Mouse (Mus musculus): ENCODE data around the gene Pax3.

The Pax3 gene

DNA sequence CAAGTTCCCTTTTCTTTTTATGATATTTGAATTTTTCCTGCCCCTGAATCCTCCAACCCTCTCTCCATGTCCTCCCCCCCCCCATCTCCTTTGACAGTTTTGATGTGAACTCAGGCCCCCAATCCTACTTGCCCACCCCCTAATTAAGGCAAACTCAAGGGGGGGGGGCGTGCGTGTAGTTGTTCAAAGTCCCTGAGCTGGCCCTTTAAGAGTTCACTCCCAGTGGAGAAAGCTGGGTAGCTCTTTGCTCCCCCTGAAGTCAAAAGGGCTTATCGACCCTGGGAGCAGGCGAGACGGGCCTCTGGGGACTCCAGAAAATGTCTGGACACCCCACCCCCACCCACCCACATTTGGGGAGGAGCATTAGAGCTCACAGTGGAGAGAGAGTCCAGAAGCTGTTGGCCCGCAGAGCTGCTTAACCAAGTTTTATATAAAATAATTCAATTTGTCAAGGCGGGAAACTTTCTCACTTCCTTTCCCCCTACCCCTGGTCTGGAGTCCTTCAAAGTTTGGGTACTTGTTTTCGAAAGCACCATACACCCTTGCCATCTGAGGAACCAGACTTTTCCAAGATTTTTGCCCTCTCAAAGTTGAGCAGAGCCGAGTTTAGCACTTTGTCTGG lies 1.5 kb upstream of the Pax3 start:
- WGBS: 3% methylated on average over 9 of the region's 9 CpGs

DNA sequence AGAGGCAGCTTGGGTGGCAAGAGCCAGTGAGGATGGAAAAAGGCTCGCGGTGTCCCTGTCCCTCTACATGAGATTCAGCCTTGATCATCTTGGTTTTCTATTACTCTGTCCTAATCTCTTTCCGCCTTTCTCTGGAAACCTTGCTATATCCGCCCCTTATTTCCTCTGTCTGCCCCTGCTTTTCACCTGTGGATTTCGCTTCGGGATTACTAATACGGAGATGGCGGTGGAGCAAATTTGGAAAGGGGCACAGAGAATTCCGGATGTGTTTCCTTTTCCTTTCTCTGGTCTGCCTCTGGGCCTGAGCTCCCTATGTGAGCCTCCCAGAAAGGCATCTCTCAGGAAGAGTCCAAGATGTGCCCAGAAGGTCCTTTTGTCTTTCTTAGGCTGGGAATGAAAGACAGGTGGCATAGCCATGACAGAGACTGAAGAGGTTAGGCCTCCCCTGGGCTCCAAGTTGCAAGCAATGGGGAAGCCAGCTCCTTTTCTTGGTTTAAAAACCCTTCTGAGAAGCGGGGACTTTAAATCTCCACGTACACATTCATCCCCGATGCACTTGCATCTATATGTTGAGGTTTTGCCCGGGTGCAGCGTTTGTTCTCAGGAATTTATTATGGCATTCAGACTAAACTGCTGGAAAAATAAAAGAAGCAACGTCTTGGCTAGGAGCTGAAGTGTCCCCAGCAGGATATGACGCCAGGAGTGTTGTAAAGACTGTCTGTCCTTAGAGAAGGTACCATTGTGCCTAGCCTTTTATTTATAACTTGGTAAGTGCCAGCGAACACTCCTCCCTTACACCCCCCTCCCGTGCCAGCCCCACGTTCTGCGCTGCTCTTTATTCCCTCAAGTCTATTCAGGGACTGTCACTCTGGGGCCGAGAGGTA lies 659 bp upstream of the Pax3 start:
- WGBS: 6% methylated on average over 21 of the region's 21 CpGs

DNA sequence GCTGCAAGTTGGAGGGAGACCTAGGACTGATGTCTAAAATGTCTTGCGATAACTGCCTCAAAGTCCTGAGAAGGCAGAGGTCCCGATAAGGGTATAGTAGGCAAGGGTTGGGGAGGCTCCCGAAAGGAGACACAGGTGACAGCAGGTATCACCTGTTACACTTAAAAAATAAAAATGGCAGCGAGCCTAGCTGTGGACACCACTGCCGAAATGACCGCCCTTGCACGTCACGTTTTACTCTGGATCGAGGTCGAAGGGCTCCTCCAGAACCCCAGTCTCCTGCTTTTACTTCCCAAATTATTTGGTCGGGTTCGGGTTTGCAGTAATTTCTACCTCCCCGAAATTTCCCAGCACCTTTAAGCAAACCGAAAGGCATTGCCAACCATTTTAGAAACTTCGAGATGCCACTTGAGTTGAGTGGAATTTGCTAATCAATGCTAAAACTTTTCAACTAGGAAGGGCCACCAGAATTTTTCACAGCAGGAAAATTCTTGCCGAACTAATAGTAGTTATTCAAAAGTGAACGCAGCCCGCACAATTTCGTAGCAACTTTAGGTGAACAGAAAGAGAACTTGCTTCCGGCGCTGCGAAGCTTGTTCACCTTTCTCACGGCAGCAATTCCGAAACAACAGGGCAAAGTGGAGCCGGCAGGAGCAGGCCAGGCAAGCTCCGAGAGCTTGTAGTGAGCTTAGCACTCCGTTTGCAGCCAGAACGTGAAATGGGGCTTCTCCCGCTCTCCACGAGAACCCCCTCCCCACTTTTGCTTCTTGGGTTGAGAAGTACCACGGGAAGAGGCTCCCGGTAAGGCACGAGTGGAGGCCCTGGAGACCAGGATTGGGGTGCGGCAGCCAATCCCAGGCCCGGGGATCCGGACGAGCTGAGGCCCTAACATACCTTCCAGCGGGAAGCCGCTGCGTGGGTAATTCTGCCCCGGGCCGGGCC lies 892 bp downstream of the Pax3 start:
- 4% methylated on average over 42 of the region's 42 CpGs for WGBS

DNA sequence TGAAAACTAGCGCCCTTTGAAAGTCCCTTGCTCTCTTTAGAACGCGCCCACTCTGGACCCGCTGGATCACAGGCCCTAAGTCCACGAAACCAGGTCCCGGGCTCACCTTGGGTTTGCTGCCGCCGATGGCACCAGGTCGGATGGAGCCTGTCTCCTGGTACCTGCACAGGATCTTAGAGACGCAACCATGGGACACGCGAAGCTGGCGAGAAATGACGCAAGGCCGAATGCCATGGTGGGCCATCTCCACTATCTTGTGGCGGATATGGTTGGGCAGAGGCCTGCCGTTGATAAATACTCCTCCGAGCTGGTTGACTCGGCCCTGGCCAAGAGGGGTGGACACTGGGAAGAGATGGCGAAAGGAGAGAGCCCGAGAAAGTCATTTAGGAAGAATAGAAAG lies 1.8 kb downstream of the Pax3 start:
- WGBS: 5% methylated on average over 21 of the region's 21 CpGs

DNA sequence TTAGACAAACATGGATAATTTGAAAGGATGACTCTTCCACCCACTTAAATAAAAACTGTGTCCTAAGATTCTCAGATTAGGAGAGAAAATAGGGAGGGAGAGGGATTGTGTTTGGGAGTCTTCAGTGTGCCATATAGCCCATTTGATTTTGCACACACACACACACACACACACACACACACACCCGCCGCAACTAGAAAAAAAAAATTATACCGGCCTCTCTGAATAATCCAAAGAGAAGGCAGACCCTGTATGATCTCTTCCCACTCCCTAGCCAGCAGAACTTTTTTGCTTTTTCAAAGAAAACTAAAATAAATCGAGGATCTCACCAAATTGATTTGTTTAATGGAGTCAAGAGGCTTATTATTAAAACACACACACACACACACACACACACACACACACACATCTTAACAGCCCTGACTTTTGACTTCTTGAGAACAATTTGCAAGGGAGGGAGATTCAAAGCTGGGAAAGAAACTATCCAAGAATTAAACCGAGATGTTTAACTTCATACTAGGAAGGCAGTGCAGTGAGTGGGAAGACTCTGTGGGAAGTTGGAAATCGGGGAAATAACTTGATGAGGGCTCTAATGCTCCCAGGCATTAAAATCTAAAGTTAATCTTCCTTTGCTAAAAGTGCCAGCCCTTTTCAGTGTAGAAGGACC lies 2.4 kb downstream of the Pax3 start:
- WGBS: 6% methylated on average over 6 of the region's 6 CpGs

DNA sequence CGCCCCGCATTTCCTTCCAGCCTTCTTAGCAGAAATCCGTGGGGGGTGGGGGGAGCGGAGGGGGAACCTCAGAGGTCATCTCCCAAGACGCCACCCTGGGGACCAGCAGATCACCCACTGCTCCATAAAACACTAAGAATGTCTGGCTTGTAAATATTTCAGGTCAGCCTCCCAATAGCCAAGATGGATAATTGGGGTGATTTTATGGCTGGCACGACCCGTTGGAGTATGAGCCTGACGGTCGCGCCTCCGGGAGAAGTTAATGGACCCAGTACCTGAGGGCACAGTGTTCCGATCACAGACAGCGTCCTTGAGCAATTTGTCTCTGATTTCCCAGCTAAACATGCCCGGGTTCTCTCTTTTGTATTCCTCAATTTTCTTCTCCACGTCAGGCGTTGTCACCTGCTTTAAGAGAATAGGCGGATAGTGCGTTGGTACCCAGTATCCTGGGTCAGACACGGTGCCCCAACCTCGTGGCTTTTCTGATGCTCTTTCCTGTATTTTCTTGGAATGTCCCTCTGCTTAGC lies 3.4 kb downstream of the Pax3 start:
- 7% methylated on average over 20 of the region's 20 CpGs for WGBS

DNA sequence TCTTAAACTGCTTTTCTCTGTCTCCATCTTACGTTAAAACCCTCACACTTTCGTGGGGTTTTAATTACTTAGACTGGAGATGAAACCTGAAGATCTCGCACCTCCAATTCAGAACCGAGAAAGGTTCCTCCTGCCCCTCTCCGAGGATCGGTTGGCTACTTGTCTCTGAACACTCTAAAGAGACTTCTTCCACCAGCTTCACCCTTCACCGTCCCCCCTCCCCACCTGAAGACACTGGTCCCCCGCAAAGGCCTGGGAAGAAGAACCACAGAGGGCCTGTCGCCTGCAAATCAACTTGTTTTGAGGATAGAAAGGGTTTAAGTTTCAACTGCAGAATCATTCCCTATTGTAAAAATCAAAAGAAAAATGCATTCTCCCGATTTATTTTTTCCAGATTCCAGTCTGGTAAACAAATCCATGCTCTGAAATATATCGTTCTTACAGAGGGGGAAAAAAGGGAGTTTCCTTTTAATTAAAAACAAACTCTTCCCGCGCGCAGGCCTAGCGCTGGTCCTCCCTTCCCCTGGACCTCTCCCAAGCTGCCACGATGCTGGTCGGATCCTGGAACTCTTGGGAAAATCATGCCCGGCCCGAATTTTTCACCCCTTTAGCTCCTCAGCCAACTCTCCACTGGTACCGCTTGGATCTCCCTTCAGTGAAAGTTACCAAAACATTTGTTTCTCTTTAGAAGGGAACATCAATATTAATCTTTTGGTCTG lies 4.0 kb downstream of the Pax3 start:
- WGBS: 15% methylated on average over 20 of the region's 20 CpGs

DNA sequence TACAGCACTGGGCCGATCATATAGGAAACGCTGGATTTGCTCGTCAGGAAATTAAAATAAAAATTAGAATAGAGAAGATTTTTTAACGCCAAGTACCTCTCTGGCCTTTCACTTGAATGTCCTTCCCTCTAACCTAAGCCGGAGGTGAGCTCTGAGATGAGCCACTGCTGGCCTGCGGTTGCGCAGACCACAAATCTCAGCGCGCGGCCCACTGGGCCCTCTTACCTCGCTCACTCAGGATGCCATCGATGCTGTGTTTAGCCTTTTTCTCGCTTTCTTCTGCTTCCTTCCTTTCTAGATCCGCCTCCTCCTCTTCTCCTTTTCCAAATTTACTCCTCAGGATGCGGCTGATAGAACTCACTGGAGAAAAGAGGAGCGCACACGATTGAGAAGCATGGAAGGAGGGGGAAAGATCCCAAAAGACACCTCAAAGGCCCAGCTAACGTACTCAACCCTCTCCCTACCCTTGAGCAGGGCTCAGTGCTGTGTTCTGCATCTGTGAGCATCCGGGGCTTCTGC lies 4.7 kb downstream of the Pax3 start:
- WGBS: 25% methylated on average over 19 of the region's 19 CpGs

DNA sequence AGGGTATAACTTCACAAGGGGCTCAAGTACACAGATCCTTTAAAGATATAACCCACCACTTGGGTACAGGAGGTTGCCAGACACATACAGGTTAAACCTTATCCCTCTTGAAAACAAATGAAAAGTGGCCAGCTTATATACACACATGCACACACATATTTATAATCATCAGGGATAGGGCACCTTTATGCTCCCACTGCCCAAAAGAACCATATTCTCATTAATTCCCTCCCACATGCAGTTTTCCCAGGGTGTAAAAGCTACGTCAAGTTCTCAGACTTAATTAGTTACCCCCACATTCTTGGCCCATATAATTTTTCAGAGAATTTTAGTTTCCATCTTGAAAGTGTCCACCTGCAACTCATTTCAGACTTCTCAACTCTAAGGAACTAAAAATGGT lies 5.2 kb downstream of the Pax3 start:
- WGBS: 71% methylated on average over 1 of the region's 1 CpGs

DNA sequence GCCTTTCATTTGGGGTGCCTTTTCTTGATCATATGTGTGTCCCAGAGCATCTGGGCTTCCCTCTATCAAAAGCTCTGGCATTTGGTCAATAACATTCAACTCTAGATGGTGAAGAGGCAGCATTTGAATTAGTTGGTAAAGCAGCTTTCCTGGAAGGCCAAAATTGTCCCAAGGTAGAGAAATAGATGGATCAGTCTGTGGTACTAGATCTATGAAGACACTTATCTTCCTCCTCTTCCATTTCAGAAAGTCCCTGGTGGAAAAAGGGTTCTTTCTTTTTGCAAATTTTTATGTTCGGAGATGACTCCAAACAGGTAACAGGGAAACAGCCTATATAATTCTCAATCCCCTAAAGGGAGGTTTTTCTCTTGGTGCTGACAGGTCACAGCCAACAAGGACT lies 5.6 kb downstream of the Pax3 start:
- 71% methylated on average over 1 of the region's 1 CpGs for WGBS

DNA sequence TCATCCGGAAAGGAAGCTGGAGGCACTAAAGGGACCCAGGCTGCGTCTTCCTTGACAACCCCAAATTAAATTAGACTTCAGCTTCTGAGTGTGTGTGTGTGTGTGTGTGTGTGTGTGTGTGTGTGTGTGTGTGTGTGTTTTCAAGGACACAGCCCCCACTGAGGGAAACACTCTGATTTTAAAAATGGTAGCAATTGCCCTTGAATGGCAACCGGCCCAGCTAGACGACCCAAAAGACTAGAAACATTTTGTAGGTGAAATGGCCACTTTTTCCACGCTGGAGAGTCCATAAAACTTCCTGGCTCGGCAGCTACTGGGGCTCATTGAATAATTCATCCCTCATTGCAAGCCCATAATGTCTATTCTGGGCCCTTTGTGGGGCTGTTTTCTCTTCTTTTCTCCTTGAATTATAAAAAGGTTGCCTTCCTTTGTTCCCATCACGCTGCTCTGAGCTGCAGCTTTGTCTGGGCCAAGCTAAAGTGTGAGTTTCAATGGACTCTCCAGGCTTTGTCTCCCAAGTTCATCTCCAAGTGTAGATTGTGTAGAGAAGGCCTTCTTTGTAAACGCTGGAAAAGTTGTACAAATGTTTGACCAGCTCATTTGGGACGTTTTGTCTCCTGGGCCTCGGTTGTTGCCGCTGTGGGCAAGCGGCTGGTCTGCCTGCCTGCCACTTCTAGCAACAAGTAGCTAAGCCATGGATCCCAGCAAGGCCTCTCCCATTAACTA lies 6.4 kb downstream of the Pax3 start:
- 11% methylated on average over 12 of the region's 12 CpGs for WGBS

DNA sequence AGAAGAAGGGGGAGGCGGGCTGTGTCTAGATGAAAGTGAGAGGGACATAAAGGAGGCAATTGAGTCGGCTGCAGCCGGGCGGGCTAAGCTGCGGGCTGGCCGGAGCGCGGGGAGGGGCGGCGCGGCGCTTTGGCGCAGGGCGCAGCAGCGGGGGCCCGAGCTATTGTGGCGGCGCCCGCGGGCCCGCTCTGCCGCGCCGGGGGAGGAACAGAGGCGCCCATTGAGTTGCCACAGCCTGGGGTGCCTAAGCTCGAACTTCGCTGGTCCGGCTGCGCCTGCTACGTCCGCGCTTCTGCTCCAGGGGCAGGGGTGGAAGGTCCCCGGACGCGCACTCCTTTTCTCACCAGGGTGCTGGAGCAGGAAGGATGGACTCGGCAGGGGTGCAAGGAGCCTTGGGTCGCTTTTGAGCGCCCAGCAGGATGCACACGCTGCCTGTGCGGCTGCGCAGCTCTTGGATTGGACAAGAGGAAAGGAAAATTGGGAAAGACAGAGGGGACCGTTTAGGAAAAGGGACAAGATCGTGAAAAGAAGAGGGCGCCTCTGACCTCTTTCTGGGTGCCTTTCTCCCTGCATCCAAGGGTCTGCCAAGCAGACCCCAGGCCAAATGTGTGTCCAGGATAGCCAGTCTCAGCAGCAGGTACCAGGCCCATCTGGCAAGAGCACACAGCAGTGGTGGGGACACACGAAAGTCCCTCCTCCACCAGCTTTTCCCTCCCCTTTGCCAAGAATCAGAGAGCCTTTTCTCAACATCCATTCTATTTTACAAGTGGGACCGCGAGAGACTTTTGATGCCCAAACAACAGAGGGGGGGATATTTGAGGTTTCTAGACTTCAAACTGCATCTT lies 7.2 kb downstream of the Pax3 start:
- WGBS: 3% methylated on average over 45 of the region's 47 CpGs

DNA sequence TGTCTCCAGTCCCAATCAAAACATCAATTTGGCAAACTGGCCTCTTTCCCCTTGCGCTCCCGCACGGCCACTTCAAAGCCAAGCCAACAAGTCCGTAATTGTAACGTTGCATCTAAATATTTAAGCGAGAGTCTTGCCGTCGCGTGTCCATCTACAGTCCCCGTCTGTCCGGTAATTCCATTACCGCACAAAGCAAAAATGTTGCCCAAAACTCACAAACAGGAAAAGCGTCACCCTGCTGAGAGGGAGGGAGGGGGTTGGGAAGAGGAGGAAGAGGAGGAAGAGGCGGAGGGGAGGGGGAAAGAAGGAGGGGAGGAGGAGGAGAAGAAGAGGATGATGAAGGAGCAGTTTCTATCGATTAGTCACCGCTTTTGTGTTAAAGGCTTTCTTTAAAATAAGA lies 7.9 kb downstream of the Pax3 start:
- WGBS: 2% methylated on average over 16 of the region's 16 CpGs

DNA sequence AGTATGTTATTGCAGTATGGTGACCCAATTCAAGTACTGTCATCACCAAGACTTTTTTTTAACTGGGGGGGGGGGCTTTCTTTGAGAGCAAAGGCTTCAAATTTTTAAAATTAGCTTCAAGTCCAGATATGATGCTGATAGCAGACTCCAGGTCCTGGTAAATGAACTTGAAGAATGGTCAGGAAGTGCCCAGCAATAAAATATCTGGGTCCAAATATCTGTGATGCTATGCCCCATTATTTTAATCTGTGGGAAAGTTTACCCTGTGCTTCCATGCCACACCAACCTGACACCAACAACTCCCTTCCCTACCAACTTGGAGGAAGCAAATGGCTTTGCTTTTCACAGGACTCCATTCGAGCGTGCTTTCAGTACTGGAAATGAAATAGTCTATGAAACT lies 8.6 kb downstream of the Pax3 start:
- 10% methylated on average over 2 of the region's 2 CpGs for WGBS

DNA sequence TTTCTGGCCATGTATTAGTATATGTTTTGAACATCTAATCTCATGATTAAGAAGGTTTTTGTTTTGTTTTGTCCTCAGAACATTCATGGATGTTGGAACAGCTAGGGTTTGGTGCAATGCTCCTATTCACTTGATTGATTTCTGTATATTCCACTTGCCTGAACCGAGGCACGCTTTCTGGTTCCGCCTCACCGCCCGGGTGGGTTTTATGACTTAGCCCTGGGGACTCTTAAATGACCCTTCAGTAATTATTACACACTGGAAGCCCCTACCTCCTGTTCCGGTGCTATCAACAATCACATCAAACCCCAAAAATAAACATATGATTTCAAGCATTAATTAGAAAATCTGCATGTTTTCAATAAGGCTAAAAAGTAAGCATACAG lies 9.2 kb downstream of the Pax3 start:
- WGBS: 14% methylated on average over 6 of the region's 6 CpGs

DNA sequence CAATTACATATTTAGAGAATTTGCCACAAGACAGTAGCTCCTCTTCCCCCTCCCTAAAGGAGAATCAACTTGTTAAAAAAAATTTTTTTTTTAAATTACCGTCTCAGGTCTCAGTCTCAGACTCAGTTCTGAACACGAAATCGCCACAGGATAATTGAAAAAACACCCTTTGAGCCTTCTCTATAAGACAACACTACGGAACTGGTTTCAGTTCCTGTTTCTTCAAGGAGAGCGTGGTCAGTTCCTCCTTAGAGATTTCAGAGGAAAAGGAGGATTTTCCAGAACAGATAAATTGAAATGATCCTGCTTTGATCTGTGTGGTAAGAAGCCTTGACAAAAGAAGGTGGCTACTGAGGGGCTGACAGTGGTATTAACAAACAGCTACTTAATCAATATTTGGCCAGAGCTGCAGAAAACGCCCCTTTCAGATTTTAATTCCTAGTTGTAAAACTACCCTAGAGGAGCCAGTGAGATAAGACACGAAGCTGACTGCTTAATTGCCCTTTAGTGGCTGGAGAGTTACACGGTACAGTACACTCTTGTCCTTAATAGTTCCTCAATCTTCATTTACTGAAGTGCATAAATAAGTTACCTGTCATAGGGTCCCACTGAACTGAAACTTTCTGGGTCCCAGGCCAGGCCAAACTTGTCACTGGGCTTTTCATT lies 9.7 kb downstream of the Pax3 start:
- WGBS: 5% methylated on average over 8 of the region's 8 CpGs

DNA sequence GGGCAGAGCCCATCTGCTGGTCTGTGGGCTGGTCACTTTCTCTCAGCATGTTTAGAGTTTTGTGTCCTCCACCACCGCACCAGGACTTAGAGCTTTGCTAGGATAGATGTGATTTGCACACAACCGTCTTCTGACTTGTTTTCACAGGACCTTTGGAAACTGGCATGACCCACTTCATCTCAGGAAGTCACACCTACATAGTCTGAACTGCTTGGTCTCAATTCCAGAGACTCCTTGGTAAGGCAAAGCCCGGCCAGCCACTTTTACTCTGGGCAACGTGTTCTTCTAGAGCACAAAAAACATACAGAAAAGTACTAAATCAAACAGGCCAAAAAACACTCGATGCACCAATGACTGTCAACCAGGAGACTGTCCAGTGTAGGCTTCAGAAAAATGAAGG lies 14.0 kb downstream of the Pax3 start:
- WGBS: 59% methylated on average over 5 of the region's 5 CpGs

DNA sequence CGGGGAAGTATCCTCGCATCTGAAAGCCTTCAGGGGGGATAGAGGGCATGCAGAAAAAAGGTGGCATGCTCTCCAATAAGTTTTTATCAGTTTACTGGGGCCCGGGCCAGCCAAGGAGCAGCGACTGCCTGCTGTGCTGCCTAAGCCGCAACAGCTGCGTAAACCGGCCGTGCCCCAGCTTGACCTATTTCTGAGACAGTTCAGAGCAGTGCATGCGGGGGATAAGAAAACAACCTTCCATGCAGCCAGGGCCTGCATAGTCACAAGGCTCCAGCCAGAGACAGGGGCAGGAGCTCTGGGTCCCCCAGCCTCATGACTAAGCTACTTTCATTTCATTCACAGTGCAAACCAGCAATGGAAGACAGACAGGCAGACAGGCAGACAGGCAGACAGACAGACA lies 15.1 kb downstream of the Pax3 start:
- WGBS: 19% methylated on average over 9 of the region's 9 CpGs

Measured in cerebral cortex, adult 2 months (tissue).